Mouse (Mus musculus) liver, adult (tissue): ENCODE results near the gene Rora.

Source experiments
- GATA4 ChIP-seq: IDR thresholded peaks from 2 replicates; pipeline ENCODE4 v1.6.1; 2014; ENCODE audit warnings: mild to moderate bottlenecking, low read length; ENCODE audit not compliant: insufficient replicate concordance

Rora gene

DNA sequence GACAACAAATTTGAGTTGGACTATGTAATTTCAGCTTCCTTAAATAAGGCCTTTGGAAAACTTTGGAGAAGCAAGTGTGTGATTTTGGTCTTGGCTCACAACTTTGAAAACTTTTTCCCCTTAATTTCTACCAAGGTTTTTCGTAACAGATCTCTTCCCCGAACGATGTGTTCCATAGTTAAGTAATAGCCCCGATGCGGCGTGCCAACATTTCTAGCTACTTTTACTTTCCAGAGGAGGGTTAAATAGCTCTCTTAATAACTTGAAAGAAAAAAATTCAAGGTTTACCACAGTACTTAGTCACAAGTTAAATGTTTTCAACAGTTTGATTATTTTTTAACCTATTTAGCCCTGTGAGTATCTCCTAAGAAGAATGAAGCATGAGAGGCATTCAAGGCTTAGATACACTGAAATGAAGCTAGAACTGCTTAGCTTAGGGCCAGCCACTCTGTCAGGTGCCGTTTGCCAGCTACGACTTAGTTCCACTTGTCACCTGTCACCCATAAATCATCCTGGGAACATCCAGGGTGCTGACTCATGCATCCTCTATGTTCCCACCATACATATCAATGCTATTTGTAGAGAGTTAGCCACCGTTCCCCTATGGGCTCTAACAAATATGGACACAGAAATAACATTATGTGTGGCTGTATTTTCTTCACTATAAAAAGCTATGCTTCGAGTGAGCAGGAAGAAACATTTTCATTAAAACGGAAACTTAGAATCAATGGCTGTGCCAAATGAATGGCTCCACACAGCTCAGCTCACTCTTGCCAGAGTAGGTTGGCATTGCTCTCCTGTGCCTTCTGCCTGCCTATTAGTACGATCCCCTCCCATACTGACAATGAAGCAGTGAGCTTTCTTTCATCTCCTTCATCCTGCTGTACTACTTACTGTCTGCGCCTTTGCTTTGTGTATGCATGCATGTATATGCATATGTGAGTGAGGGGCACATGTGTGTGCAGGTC is 541.3 kb downstream of the Rora start:
- no peak for TF ChIP-seq GATA4

DNA sequence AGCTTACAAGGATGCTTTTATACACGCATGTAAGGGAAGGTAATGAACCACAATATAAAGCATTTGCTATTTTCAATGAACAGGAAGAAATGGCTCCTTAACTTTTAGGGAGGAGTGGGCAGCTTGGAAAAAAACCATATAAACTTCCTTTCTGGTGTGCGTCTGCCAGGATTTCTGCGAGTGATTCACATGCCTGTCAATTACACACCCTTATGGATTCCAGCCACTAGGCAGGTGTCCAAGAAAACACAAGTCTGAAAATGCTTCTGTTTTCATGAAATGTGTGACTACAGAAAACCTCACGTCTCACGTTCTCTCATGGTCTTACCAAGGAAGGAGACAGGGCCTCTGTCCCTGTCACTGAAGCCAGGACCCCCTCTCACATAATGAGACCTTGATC is 560.2 kb downstream of the Rora start:
- TF ChIP-seq GATA4, result no peak

DNA sequence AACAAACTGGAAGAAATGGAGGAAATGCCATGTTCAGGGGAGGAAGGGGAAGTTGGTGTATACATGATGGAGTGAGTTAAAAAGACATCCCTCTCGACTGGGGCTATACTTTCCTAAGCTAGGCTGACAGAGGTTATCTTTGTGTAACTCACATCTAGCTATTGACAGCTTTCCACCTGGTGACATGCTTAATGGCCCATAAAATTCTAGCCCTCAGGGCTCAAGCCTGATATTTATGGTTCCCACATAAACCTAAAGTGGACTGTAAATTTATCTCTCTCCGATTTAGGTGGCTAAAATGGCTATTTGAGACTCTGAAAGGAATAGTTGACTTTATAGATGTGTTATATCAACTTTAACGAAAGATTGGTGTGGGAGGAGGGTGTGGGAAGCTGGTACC is 571.3 kb downstream of the Rora start:
- no peak for TF ChIP-seq GATA4

DNA sequence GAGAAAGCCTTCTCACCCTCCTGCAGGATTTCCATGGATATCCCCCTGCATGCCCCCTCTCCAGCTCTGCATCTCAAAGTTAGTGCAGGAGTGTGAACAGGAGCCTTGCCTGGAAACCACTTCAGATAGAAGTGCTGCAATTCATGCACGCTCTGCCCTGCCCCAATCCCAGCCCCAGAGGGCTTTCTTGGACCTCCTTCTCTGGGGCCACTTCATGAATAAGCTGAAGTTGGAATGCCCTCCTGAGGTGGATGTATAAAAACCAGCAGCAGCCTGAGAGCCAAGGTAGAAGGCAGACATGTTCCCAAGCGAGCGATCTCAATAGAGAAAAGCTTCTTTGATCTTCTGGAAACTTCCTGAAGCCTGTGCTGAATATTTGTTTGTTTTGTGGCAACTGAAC is 572.8 kb downstream of the Rora start:
- no peak for TF ChIP-seq GATA4

DNA sequence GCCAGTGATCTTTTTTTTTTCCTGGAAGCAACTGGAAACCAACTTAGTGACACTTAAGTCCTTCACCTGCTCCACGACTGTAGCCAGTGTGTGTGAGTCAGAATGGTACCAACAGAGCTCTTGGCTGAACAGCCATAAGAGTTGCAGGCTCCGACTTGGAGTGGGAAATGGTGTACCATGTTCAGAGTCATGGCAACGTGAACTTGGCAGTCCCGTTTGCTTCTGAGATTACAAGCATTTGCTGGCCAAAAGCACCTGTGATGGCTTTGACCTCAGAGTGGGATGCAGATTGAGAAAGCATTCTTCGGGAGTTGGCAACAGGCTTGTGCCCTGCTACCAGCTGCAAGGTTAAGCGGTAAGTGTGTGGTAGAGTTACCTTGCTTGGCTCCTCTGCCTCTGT is 574.2 kb downstream of the Rora start:
- no peak for TF ChIP-seq GATA4

DNA sequence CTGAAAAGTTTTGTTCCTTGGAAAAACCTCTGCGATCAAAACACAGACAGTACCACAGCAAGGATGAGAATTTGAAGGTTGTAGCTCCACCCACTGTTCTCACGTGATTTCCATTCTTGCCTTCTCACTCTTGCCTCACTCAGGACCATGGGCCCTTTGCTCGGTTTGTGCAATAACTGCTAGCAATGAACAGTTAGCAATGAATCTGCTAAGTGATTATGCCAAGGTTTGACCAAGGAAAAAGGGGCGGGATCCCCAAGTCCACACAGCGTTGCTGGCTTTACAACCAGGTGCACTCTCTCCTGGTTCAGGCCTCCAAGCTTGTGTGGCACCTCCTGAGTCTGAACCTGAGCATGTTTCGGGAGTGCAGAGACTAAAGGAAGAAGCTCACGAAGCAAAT is 576.3 kb downstream of the Rora start:
- no peak for TF ChIP-seq GATA4

DNA sequence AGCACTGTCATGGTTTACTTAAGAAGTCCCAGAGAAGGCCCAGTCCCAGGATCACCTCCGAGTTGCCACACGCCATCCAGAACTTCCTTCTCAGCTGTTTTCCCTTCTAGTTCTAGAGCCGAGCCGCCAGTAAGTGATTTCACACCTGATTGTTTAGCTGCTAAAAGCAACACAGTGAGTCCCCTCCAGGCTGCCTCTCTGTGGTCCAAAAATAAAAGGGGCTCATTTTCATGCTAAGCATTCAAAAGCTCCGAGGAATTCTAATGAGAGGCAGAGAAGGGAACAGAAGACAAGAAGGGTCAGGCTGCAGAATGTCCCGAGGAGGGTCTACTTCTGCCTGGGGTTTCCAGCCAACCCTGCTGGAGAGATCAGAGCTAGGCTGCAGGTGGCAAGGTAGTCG is 580.9 kb downstream of the Rora start:
- no peak for TF ChIP-seq GATA4

DNA sequence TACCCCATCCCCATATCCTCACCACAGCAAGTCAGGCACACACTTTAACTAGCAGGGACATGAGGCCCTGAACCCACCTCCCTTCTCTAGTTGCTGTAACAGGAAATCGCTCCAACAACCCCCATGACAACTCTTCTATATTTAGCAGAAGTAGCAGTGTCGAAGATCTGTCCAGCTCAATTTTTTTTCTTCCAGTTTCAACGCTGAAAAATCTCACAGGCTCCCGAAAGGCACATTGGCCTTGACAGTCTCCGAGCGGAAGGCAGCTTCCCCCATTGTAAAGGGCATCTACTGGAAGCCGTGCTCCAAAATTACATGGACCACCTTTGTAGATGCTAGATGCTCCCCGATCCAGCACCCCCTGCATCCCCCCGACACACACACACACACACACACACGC is 583.7 kb downstream of the Rora start:
- TF ChIP-seq GATA4, result no peak

DNA sequence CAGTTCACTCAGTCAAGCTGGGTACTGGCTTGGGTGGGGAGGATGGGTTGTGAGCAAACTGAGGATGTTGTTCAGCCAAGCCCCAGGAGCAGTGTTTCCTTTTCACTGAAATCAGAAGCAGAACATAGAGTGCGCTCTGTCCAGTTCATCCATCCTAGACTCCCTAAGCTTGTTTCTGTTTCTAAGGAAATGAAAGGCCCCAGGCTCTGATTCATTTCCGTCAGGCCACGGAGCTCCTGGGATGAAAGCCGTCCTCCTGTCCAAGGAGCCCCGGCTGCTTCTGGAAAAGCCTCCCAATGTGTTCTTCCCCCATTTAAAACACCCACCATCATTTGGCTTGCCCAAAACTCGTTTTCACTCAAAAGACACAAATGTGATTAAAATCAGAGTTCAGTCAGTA is 589.0 kb downstream of the Rora start:
- no peak for TF ChIP-seq GATA4

DNA sequence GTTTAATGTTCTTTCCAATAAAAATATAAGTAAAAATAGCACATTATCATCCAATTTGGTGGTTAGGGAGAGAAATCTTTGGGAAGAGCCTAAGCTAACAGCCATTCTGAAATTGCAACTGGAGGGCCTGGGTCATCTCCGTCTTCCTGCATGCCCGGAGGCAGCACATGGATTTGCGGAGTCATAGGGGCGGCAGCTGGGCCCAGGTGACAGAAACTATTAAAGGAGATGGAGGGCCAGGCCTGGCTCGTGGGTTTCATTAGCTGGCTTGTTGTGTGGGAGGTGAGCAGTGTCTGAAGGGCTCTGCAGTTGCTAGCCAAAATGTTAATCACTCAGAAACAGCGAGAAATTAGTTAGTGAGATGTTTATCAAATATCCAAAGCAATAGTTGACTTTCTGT is 590.0 kb downstream of the Rora start:
- TF ChIP-seq GATA4, result no peak

DNA sequence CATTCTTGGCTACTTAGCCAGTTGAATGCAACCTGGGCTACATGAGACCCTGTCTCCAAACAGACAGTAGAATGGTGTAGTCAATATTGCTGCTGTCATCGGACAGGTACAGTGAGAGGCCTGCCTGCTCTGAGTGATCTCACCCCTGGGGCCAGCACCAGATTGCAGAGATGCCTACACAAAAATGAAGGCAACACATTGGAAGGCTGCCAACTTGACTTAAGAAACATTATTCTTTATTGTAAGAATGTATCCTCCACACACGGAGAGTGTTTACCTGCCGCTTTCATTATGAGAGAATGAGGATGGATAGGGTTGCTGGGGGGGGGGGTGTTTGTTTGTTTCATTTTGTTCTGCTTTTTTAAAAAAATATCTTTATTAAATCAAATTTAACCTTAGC is 592.6 kb downstream of the Rora start:
- TF ChIP-seq GATA4, result no peak

DNA sequence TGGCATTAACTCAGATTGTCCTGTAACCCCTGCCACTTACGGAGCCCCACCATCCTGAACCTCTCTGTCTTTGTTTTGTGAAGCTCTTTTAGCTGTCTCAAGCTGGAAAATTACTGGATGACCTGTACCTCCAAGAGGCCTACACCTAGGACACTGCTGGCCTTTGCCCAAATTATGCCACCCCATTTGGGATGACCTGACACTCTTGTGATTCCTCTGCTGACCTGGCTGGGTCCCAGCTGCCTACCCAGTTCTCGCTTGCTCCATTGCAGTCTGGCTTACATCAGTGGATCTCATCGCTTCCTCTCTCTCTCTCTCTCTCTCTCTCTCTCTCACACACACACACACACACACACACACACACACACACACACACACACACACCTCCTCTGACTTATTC is 596.0 kb downstream of the Rora start:
- TF ChIP-seq GATA4, result no peak

DNA sequence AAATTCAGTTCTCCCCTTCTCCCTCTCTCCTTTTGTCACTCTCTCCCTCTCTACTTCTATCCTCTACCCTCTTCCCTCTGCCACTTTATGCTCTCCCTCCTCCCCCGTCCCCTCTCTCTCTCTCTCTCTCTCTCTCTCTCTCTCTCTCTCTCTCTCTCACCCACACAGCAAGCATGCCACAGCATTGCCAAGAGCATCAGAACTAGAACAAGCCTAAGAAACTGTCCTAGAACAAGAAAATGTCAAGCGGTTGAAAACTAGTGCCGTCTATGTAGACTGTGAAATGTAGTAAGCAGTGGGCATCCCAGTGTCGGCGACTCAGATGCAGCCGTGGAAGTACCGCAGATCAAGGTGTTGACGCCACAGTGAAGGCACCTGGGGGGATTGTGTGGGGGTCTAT is 596.7 kb downstream of the Rora start:
- TF ChIP-seq GATA4, result no peak

DNA sequence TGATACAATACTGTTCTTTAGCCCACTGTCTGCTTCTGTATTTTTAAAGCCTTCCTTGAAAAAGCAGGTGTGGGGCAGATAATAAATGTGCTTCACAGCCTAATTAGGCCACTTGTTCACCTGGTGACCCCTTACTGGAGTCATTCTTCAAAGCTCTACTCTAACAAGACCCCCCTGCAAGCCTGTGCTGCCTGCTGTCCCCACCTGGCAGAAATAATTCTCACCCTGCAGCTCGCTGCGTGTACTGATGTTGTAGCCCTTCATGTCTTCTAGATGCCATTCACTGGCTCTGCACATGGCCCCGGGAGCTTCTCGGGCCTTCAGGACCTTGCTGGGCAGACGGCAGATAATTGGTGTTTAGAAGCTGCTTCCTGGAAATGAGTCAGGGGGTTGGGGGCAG is 604.9 kb downstream of the Rora start:
- no peak for TF ChIP-seq GATA4

DNA sequence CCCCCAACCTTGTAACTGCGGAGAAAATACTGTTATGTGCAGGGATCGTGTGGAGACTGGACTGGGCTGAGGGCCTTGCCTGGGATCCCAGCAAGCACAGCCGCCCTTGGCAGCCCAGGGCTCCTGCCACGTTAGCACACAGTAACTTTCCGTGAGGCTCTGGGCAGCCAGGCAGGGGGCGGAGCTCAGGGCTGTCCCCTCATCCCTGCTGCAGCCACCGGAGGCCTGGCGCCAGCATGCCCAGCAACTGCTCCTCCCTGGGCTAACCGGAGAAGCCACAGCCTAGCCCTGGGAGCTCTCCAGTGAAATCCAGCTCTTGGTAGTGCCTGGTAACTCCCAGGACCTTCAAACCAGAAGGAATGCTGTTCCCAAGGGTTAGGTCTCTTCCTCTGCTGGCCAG is 605.8 kb downstream of the Rora start:
- TF ChIP-seq GATA4, result no peak

DNA sequence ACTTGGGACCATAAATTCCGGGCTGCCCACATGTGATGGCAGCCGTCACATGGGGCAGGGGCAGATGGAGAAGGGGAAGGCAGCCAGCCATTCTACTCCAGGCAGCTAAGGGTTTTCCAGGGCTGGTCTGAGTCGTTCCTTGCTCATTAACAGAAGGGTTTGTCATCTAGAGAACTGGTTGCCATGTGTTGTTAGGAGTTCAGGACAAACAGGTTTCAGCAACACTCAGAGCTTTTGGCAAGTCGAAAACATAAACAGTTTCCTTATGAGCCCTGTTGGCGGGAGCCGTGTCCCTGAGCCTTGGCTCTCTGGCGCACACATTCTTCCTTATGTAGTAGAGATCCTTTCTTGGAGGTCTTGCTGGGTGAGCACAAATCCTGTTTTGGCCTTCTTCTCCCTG is 611.6 kb downstream of the Rora start:
- no peak for TF ChIP-seq GATA4

DNA sequence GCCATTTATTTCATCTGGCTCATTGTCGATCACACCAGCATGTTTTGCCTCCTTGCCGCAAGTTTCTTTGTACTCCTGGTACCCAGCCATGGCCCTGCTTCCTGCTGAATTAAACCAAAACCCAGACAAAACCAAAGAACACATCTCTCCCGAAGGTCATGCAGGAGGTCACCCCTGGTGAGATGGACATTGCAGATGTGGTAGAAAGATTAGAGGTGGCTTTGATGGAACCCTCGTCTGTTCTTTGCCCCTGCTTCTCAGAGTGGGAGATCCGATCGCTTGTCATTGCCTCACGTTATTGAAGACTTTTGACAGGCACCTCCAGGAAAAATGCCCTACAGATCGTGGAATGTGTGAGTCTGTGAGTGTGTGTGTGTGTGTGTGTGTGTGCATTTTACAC is 616.8 kb downstream of the Rora start:
- TF ChIP-seq GATA4, result no peak
